Comparison of ENCODE assay signal across 13 mouse cellular contexts in genomic region chr7:80986458-80987187, GRCm38 (mm10). TPM values are rescaled to one million over a fixed set of nuclear protein-coding genes. Genes with fewer than 3 reads are reported as not detected.
DNase-seq lines count a peak whose midpoint lies in the region; ATAC-seq and TF ChIP-seq lines count a peak whose summit lies in the region.
"Had no signal": no experiment of that assay in that cellular context is flagged by ENCODE, and none has a peak within 500 bp of the region (broad histone marks: within the 10 kb centered on the region; RNA-seq: fewer than 3 reads in every experiment).

No protein-coding gene starts in this region.

- H3K9me3 ChIP-seq in kidney, embryonic 16.5 days (ENCODE audit: low read length): no peaks in the 10 kb centered on the region
- H3K9me3 ChIP-seq in G1E (replicated peaks): no peaks in the 10 kb centered on the region
- no peaks in the 10 kb centered on the region for H3K9me3 ChIP-seq in heart, embryonic 16.5 days (replicated peaks; ENCODE audit: control insufficient read depth, low read length)
- H3K9me3 ChIP-seq: embryonic facial prominence, embryonic 13.5 days; limb, embryonic 15.5 days had no signal

- H3K36me3 ChIP-seq in kidney, embryonic 16.5 days (ENCODE audit: insufficient read depth, low read length): 0 out of 2 replicates have a peak, but pooled peaks cover 2% of the 10 kb centered on the region
- H3K36me3 ChIP-seq in G1E (replicated peaks): peaks cover 15% of the 10 kb centered on the region
- no peaks in the 10 kb centered on the region for H3K36me3 ChIP-seq in heart, embryonic 16.5 days (ENCODE audit: control insufficient read depth, insufficient read depth)
- H3K36me3 ChIP-seq: embryonic facial prominence, embryonic 13.5 days; limb, embryonic 15.5 days had no signal

- peak overlapping the region; percentile 50; the same call in 1 of the 2 replicates for H3K27ac ChIP-seq in kidney, embryonic 16.5 days (ENCODE audit: low read length)
- H3K27ac ChIP-seq in heart, embryonic 16.5 days (ENCODE audit: low read length): no peak overlapping the region
- H3K27ac ChIP-seq: embryonic facial prominence, embryonic 13.5 days; hindbrain, embryonic 14.5 days; limb, embryonic 15.5 days had no signal

- no peak for TF ChIP-seq CTCF in G1E (IDR thresholded peaks at IDR 0.05; ENCODE audit: low read depth, low read length)

- no peaks in the 10 kb centered on the region for H3K27me3 ChIP-seq in kidney, embryonic 16.5 days (ENCODE audit: insufficient read depth, low read length)
- H3K27me3 ChIP-seq in G1E (ENCODE audit: insufficient read depth, low read length): no peaks in the 10 kb centered on the region
- H3K27me3 ChIP-seq in heart, embryonic 16.5 days (ENCODE audit: control insufficient read depth, insufficient read depth, low read length): no peaks in the 10 kb centered on the region
- H3K27me3 ChIP-seq: embryonic facial prominence, embryonic 13.5 days; limb, embryonic 15.5 days had no signal

- no peak overlapping the region for H3K9ac ChIP-seq in kidney, embryonic 16.5 days (replicated peaks; ENCODE audit: low read length)
- no peak overlapping the region for H3K9ac ChIP-seq in heart, embryonic 16.5 days (ENCODE audit: low read length)
- H3K9ac ChIP-seq: embryonic facial prominence, embryonic 13.5 days; hindbrain, embryonic 14.5 days; limb, embryonic 15.5 days had no signal

- WGBS in kidney, embryonic 16.5 days: 40% methylated on average over 6 of the region's 6 CpGs
- WGBS in heart, embryonic 16.5 days: 11% methylated on average over 6 of the region's 6 CpGs

- H3K4me3 ChIP-seq in kidney, embryonic 16.5 days (ENCODE audit: low read length): no peak overlapping the region
- H3K4me3 ChIP-seq in G1E (ENCODE audit: low read depth, low read length): no peak overlapping the region; the same call in 1 of the 2 replicates
- no peak overlapping the region for H3K4me3 ChIP-seq in heart, embryonic 16.5 days (ENCODE audit: low read length)
- H3K4me3 ChIP-seq: embryonic facial prominence, embryonic 13.5 days; limb, embryonic 15.5 days had no signal

- H3K4me2 ChIP-seq in kidney, embryonic 16.5 days (replicated peaks; ENCODE audit: low read depth, low read length): no peak overlapping the region
- peak overlapping the region; percentile 20; the same call in 1 of the 2 replicates for H3K4me2 ChIP-seq in heart, embryonic 16.5 days (ENCODE audit: low read depth, low read length)
- H3K4me2 ChIP-seq: embryonic facial prominence, embryonic 13.5 days; hindbrain, embryonic 14.5 days; limb, embryonic 15.5 days had no signal

- H3K4me1 ChIP-seq in kidney, embryonic 16.5 days (ENCODE audit: insufficient read depth, low read length): peaks cover 15% of the 10 kb centered on the region
- H3K4me1 ChIP-seq in G1E (ENCODE audit: insufficient read depth, low read depth, low read length): peaks cover 78% of the 10 kb centered on the region
- H3K4me1 ChIP-seq in heart, embryonic 16.5 days (ENCODE audit: control insufficient read depth, insufficient read depth, low read length): peaks cover 16% of the 10 kb centered on the region

- DNase-seq in kidney, adult 11 months: no peak
- peak; percentile 22 for DNase-seq in G1E (ENCODE audit: low spot score)
- no peak for DNase-seq in frontal cortex, postnatal 10 days (ENCODE audit: low spot score in 2 of 2)
- no peak for DNase-seq in yolk sac, embryonic 10.5 days (ENCODE audit: low spot score)
- DNase-seq in spleen, postnatal 4 days (ENCODE audit: low spot score in 2 of 2): no peak
- DNase-seq: cerebellum, adult 2 months; layer of hippocampus, adult 9-11 months had no signal

- ATAC-seq in kidney, embryonic 16.5 days (ENCODE audit: low FRiP score, low TSS enrichment): 0 out of 2 replicates have a peak, but pooled peaks have one; percentile 14
- peak; percentile 58 for ATAC-seq in G1E (ENCODE audit: extremely low read depth, insufficient number of reproducible peaks, low FRiP score, poor library complexity, severe bottlenecking)
- no peak for ATAC-seq in heart, embryonic 16.5 days (replicated peaks; ENCODE audit: extremely low read depth, insufficient read depth, low FRiP score)
- ATAC-seq in megakaryocyte progenitor cell, adult 5-6 weeks (replicated peaks; ENCODE audit: poor library complexity): peak; percentile 49

RNA-seq across cellular contexts. Expression of gene Zfp592, which starts 6.9 kb away (rescaled TPM):
- polyA plus RNA-seq in kidney, embryonic 16.5 days (2015; fragmentation: Nextera tagmentation; extraction: Ambion mirVana): 12.0 and 17.9 TPM in 2 replicates
- total RNA-seq in G1E (2014; fragmentation: Nextera tagmentation) (72.4 and 79.7 TPM in 2 replicates), G1E (2017) (25.6 and 30.3 TPM in 2 replicates)
- polyA plus RNA-seq in G1E (2012): 60.5 and 70.4 TPM in 2 replicates
- 8.9 and 10.1 TPM in 2 replicates for polyA plus RNA-seq in heart, embryonic 16.5 days (2015; fragmentation: Nextera tagmentation; extraction: Ambion mirVana)
- 19.3 and 22.6 TPM in 2 replicates for total RNA-seq in megakaryocyte progenitor cell, adult 5-6 weeks (2015)
- 17.3 and 20.8 TPM in 2 replicates for total RNA-seq in megakaryocyte progenitor cell, adult 5-6 weeks (2017)

RNA-seq across cellular contexts. Expression of gene Sec11a, which starts 39.0 kb away (rescaled TPM):
- 226 and 239 TPM in 2 replicates for polyA plus RNA-seq in kidney, embryonic 16.5 days (2015; fragmentation: Nextera tagmentation; extraction: Ambion mirVana)
- total RNA-seq in G1E (2014; fragmentation: Nextera tagmentation): 177 and 221 TPM in 2 replicates
- total RNA-seq in G1E (2017): 395 and 472 TPM in 2 replicates
- polyA plus RNA-seq in G1E (2012): 6.3 and 7.7 TPM in 2 replicates
- polyA plus RNA-seq in heart, embryonic 16.5 days (2015; fragmentation: Nextera tagmentation; extraction: Ambion mirVana): 142 and 151 TPM in 2 replicates
- 219 and 228 TPM in 2 replicates for total RNA-seq in megakaryocyte progenitor cell, adult 5-6 weeks (2015)
- 452 and 486 TPM in 2 replicates for total RNA-seq in megakaryocyte progenitor cell, adult 5-6 weeks (2017)

Comparison
In these comparisons a context has a peak if more than half of its experiments do, and no peak if none do; other contexts are left out.
1. RNA of gene Sec11a, which starts 39.0 kb away (polyA plus RNA-seq): 226 to 239 TPM in kidney, embryonic 16.5 days and 142 to 151 TPM in heart, embryonic 16.5 days; 6.3 to 7.7 TPM in G1E; every median in the first group is over 10 times any median in the second.